Mouse (Mus musculus): Measurements from ENCODE around the gene St3gal2.

DNA sequence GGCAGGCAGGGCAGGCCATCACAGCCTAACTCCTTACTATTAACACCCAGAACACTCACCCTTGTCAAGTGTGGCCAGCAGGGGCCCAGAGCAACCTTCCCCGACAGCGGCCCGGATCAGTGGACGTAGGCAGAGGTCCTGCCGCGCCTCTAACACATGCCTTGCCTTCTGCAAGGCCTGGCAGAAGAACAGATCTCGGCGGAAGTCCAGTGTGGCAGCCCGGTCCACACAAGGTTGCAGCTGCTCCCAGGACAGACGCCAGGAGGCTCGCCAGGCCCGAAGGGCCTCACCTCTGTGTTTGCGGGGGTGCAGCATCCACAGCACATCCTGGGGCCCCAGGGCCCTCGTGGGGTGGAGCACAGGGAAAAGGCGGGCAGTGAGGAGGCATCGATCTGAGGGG is 30.9 kb upstream of the St3gal2 start:
- TF ChIP-seq MAX (IDR thresholded peaks at IDR 0.05; ENCODE audit: low read depth) (no peak), USF1 (IDR thresholded peaks at IDR 0.05; ENCODE audit: low read depth) (no peak), MYOG (IDR thresholded peaks at IDR 0.05; ENCODE audit: control insufficient read depth in 1 of 3, insufficient read depth in 1 of 3, insufficient read length in 2 of 3, low read depth in 2 of 3) (no peak)

Data from myocyte (in vitro differentiated cells).